Mouse (Mus musculus) cerebellum, adult 11-12 months (tissue): ENCODE data around the gene Slc2a13.

Experiments
- DNase-seq: peaks from one replicate; pipeline ENCODE4 v3.0.0; 2022

Slc2a13 gene

DNA sequence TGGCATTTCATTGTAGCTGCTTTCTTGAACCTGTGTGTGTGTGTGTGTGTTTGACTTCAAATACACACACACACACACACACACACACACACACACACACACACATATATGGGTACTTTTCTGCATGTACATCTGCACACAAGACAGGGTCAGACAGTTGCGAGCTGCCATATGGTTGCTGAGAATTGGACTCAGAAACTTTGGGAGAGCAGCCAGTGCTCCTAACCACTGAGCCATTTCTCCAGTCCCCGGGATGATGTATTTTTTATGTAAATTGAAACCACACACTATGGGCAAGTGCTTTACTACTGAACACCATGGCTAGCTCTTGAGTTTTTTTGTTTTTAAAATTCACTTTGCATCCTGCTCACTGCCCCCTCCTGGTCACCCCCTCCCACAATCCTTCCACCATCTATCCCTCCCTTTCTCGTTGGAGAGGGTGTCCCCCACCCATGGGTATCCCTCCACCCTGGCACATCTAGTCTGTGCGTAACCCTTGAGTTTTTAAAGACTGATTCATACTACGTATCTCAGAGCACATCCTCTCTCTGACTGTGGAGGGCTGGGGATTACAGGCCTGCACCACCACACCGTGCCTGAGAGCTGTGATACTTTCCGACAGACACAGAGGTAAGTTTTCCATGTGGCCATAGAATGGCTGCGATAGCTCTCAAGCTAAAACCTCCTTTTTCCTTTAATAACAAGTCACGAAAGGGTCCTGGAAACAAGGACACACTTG, 200.4 kb downstream of the Slc2a13 start:
- DNase-seq, result no peak

DNA sequence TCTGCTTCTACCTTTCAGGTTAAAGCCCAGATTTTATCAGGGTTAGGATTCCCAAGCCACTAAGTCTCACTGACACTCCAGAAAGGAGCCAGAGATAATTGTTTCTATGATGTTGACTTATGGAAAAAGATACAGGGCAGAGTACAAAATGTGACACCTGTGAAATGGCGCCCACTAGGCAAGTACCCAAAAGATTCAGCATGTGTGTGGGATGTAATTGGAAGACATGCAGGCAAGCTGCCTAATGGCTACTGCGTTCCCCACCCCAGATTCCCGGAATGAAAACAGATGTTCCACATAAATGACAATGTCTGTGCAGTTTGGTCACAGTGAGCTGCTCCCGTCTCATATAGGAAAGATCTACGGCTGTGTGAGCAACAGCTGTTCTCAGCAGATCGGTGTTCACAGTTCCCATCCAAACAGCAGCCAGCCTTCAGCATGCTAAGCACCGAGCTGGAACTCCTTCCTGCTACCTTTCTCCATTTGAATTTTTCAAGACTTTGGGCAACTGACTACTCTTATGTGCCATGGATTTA, 201.1 kb downstream of the Slc2a13 start:
- DNase-seq, result no peak

DNA sequence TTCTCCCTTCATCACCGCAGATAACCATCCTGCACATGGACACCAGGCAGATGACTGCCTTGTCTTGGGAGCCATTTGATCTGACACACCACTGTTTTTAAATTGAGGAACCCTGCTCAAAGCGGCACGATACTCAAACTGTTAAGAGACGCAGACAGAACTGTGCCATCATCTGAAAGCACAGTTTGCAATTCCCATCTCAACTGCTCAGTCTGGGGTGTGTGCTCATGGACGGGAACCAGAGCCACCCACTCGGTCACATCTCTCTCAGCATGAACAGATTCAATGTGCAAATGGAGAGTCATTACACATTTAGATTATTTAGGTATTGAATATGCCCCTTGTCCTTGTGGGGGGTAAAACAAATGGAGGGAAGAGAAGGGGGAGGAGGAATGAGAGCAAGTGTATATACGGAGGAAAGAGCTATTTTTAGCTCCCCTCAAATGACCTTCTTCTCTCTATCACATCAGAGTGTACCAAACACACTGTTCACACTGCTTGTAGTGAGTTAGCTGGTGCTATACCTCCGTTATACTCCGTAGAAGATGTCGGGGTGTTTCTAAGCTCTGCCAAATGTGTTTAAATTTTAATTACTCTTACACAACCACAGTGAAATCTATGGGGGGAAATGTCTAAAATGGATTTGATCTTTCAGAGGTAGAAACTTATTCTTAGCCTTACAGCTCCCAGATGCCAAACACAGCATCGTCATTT, 203.2 kb downstream of the Slc2a13 start:
- no peak for DNase-seq

DNA sequence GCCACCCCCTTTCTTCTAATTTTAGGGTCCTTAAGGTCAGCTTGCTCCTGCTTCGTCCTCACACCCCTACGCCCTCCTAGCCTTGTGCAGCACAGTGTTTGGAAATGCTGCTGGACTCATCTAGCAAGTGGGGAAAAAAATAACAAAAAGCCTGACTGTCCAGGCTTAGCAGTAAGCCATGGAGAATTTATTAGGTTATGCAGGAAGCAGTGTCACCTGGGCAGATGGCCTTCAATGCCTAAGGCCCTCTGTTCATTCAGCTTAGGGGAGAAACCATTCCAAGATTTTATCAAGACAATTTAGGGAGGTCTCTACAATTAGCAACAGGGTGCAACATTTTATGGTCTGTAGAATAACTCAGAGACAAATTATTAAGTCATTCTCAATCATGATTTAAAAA, 212.6 kb downstream of the Slc2a13 start:
- DNase-seq, result no peak

GRCm38 (mm10) chr15:91351006-91351405, 222.1 kb downstream of the Slc2a13 start:
- DNase-seq, result no peak

DNA sequence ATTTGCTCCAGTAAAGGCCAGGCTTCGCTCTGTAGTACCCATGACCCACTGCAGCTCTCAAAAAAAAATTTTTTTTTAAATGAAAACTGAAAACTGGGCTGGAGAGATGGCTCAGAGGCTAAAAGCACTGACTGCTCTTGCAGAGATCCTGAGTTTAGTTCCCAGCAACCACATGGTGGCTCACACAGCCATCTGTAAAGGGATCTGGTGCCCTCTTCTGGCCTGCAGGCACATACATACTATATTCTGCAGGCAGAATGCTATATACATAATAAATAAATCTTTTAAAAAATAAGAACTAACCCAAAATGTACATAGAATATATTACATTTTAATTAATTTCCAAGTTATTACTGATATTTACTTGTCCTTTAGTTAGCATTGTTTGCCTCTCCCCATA, 234.7 kb downstream of the Slc2a13 start:
- DNase-seq, result no peak

GRCm38 (mm10) chr15:91334416-91334900, 238.6 kb downstream of the Slc2a13 start:
- DNase-seq, result no peak

- DNase-seq, result no peak
These were observed 245.3 kb downstream of the Slc2a13 start for GRCm38 (mm10) chr15:91327748-91328147.

DNA sequence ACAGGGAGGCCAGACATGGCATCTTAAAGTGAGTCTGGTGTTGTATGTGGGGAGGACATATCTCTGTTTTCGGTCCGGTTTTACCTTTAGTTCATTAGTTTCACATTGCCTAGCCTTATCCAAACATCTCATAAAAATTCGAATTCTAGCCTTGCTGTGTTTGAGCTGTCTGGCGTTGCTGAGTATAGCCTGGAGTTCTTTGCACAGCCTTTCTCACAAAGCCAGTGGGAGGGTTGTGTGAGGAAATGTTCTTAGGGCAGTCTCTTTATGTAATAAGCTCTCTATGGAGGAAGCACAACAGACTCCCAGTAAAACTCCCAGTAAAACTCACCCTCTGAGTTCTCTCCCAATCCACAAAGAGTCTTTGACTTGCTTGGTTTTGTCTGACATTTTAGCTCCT, 246.0 kb downstream of the Slc2a13 start:
- DNase-seq, result no peak

- no peak for DNase-seq
These were observed 253.7 kb downstream of the Slc2a13 start for GRCm38 (mm10) chr15:91319376-91319775.

DNA sequence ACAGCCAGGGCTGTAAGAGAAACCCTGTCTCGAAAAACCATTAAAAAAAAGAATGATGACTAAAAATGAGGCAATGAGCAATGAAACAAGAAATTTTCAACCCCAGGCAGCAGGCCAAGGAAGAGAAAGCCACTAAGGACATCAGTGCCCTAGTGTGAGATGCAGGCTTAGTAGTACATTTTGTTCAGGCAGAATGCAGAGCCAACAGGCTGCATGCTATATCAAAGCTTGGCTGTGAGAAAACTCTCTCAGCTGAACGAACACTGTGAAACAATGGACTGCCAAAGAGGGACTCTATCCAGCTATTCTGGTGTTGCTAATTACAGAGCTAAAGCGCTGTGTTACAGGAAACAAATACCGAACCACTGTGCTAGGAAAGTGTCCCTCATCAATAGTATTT, 256.1 kb downstream of the Slc2a13 start:
- DNase-seq, result no peak

DNA sequence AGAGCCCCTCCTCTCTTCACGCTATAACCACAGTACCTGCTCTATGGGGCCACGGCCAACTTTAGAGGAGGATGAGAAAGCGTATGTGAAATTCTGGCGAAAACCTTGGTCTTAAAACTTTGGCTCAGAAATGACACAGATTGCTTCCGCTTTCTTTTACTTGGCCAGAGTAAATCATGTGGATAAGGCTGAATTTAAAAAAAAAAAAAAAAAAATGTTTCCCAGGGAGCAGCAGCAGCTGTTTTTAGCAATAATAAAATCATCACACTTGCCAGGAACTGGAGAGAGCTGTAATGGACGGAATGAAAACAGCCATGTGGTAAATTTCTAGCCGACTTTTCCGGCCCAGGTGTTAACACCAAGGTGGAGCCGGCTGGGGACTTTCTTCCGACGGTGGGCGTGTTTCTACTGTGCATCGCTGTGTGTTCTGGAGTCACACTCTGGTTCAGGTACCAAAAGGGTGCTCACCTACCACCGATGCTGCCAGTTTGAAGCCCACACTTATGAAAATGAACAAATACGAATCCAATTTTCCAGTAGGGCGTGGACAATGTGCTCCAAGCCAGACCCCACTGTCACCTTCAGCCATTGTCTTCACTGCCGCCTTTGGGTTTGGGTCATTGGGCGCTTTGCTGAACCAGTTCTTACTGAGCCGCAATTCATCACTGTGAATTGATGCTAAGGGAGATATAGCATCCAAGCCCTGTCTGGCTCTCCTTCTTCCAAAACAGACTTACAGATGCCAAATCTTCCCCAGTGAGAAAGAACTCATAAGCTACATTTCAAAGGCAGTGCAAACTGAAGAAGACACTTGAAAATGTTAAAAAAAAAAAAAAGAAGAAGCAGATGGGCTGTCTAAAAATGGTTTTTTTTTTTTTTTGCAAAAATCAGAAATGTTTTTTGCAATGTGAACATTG, 258.4 kb downstream of the Slc2a13 start:
- no peak for DNase-seq

GRCm38 (mm10) chr15:91304296-91304852, 268.7 kb downstream of the Slc2a13 start:
- DNase-seq, result no peak

GRCm38 (mm10) chr15:91301366-91301765, 271.7 kb downstream of the Slc2a13 start:
- DNase-seq, result peak; percentile 71

DNA sequence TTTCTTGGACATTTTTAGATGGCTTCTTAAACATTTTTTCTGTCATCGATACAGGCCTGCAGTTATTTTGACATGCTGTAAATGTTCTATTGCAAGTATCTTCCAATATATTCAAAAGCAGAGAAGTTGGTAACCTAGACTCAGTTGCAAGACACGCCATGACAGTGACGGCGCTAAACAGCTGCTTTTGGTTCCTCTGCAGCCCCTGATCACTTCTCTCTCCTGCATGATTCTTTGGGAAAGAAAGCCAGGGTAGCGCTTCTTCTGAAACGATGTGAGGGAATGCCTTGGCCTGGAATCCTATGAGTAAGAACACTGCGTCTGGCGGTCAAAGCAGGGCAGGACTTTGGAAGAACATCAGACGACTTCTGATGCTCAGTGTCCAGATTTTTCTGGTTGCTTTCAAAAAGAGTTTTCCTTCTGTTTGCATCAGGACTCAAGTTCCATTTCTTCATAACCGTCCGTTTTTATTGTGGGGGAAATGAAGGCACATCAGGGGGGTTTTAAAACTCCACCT, 273.7 kb downstream of the Slc2a13 start:
- DNase-seq, result no peak

GRCm38 (mm10) chr15:91283418-91283817, 289.6 kb downstream of the Slc2a13 start:
- DNase-seq, result no peak

GRCm38 (mm10) chr15:91282822-91283221, 290.2 kb downstream of the Slc2a13 start:
- no peak for DNase-seq

DNA sequence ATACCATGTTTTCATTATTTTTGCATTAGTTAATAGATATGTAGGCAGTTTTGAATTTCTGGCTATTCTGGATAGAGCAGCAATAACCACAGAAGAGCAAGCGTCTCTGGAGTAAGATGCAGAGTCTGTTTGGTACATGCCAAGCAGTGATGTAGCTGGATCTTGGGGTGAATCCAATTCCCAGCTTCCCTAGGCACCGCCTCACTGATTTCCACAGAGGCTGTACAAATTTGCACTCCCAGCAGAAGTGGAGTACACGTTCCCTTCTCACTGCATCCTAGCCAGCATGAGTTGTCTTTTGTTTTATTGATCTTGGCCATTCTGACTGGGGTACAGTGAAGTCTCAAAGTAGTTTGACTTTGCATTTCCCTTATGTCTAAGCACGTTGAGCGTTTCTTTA, 291.5 kb downstream of the Slc2a13 start:
- no peak for DNase-seq

GRCm38 (mm10) chr15:91279571-91279970, 293.5 kb downstream of the Slc2a13 start:
- no peak for DNase-seq

- DNase-seq, result no peak
These were observed 297.1 kb downstream of the Slc2a13 start for GRCm38 (mm10) chr15:91275961-91276360.

DNA sequence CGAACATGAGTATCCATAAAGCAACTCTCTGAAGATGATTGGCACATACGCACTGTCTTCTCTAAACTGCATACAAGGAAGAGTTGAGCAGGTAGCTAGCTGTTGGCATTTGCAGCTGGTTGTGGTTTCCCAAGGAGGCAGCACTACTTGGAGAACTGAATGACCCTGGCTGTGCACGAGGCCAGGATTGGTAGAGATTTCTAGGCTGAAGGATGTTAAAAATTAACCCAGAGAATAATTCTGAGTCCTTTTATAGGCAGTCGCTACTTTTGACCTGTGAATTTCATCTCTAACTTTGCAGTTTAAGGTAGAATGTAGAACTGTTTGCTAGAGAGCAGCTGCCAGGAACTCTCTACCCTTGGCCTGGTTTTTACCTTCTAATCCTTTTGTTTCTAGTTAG, 304.5 kb downstream of the Slc2a13 start:
- no peak for DNase-seq

GRCm38 (mm10) chr15:91263926-91264325, 309.1 kb downstream of the Slc2a13 start:
- no peak for DNase-seq
